Mouse (Mus musculus) bone marrow, adult 2 months (tissue): Measurements from ENCODE around the gene Rrm2. TPM values are rescaled to one million over a fixed set of nuclear protein-coding genes. Genes with fewer than 3 reads are reported as not detected.
A peak's percentile ranks its signal among the peaks of the same experiment; 100 is the strongest.
"Not testable (repeated sequence)": the region's sequence is repeated elsewhere in the genome, so short reads cannot be mapped to it uniquely, and the experiment has no call there.

Experiments
- H3K27ac ChIP-seq: fragments of 200-500 bp; 2 replicates; pipeline ENCODE4 v1.5.1; 2012; ENCODE audit warnings: low read depth, mild to moderate bottlenecking, control low read depth, inconsistent platforms, low read length; ENCODE audit not compliant: control insufficient read depth, poor library complexity, insufficient read depth
- H3K4me1 ChIP-seq: fragments of 200-500 bp; 2 replicates; pipeline ENCODE4 v1.6.1; 2011; ENCODE audit warnings: low read length; ENCODE audit not compliant: control insufficient read depth, insufficient read depth
- H3K4me3 ChIP-seq: fragments of 200-500 bp; replicated peaks from 2 replicates; pipeline ENCODE3; 2011; ENCODE audit warnings: mild to moderate bottlenecking, low read depth, low read length, control low read depth; ENCODE audit not compliant: control insufficient read depth
- CTCF ChIP-seq: fragments of 200-500 bp; IDR thresholded peaks from 2 replicates; pipeline ENCODE4 v1.5.1; 2011; ENCODE audit warnings: low read length, control low read depth; ENCODE audit not compliant: control insufficient read depth, insufficient read depth
- POLR2A ChIP-seq: fragments of 200-500 bp; IDR thresholded peaks from 2 replicates; pipeline ENCODE4 v1.6.1; 2011; ENCODE audit warnings: low read depth, mild to moderate bottlenecking, control low read depth, low read length, borderline replicate concordance; ENCODE audit not compliant: control insufficient read depth
- WGBS: fragments of 180-500 bp; shearing (Covaris S2); methylation state at CpG from one replicate; pipeline ENCODE4 v1.1.7; 2018; 5-methylcytosine and 5-hydroxymethylcytosine counted together
- polyA plus RNA-seq: library from polyadenylated mRNA; stranded (reverse); fragments of >200 nt; gene quantifications from 2 replicates; pipeline ENCODE4 v1.2.4, GENCODE M21; 2011; ENCODE audit warnings: low replicate concordance; ENCODE audit not compliant: missing spikeins, insufficient read depth, insufficient read length

Rrm2 gene
- polyA plus RNA-seq, 1 experiment, result 203 TPM

- WGBS, result 60% methylated on average over 10 of the region's 10 CpGs
- H3K4me1 ChIP-seq, result no peaks in the 10 kb centered on the region
- H3K4me3 ChIP-seq, result no peak overlapping the region
- no peak overlapping the region for H3K27ac ChIP-seq
- no peak for TF ChIP-seq POLR2A
- TF ChIP-seq CTCF, result no peak
These were observed 8.5 kb upstream of the Rrm2 start for GRCm38 (mm10) chr12:24699578-24699977.

- H3K27ac ChIP-seq, H3K4me1 ChIP-seq, H3K4me3 ChIP-seq: not testable (repeated sequence)
- 83% methylated on average over 9 of the region's 9 CpGs for whole genome bisulfite sequencing
These were observed 6.4 kb upstream of the Rrm2 start for GRCm38 (mm10) chr12:24701621-24702020.

GRCm38 (mm10) chr12:24703013-24703412, 5.0 kb upstream of the Rrm2 start:
- Histone ChIP-seq H3K4me1 (no peaks in the 10 kb centered on the region; the same call in 1 of the 2 replicates), H3K4me3 (no peak overlapping the region), H3K27ac (0 out of 2 replicates have a peak overlapping the region, but pooled peaks have one; percentile 11)
- WGBS, result 85% methylated on average over 3 of the region's 3 CpGs
- no peak for TF ChIP-seq CTCF
- no peak for TF ChIP-seq POLR2A

GRCm38 (mm10) chr12:24705502-24706263, 2.4 kb upstream of the Rrm2 start:
- 72% methylated on average over 15 of the region's 15 CpGs for WGBS
- Histone ChIP-seq H3K27ac (peak overlapping the region; percentile 68), H3K4me3 (peak overlapping the region; percentile 31), H3K4me1 (peaks cover 3% of the 10 kb centered on the region)
- TF ChIP-seq POLR2A (no peak), CTCF (no peak)

GRCm38 (mm10) chr12:24706764-24707479, 1.1 kb upstream of the Rrm2 start:
- TF ChIP-seq POLR2A (peak; percentile 80; the same call in 1 of the 2 replicates), CTCF (no peak)
- Histone ChIP-seq H3K4me3 (peak overlapping the region; percentile 100), H3K4me1 (peaks cover 3% of the 10 kb centered on the region), H3K27ac (peak overlapping the region; percentile 90)
- under 1% methylated on average over 27 of the region's 27 CpGs for WGBS

- peak overlapping the region; percentile 100 for H3K4me3 ChIP-seq
- TF ChIP-seq POLR2A (no peak), CTCF (no peak)
- H3K4me1 ChIP-seq, result peaks cover 3% of the 10 kb centered on the region
These were observed 600 bp upstream of the Rrm2 start for GRCm38 (mm10) chr12:24707480-24707802.

GRCm38 (mm10) chr12:24708824-24709218, 780 bp downstream of the Rrm2 start:
- no peak for TF ChIP-seq CTCF
- no peak for TF ChIP-seq POLR2A
- under 1% methylated on average over 17 of the region's 17 CpGs for WGBS
- H3K27ac ChIP-seq, result peak overlapping the region; percentile 90
- peaks cover 3% of the 10 kb centered on the region for H3K4me1 ChIP-seq
- peak overlapping the region; percentile 100 for H3K4me3 ChIP-seq

More at GRCm38 (mm10) chr12:24707480-24707802, 600 bp upstream of the Rrm2 start:
- under 1% methylated on average over 9 of the region's 9 CpGs for WGBS
- H3K27ac ChIP-seq, result peak overlapping the region; percentile 90

GRCm38 (mm10) chr12:24709409-24709808, 1.4 kb downstream of the Rrm2 start:
- Histone ChIP-seq H3K4me3 (peak overlapping the region; percentile 100), H3K27ac (peak overlapping the region; percentile 5; the same call in 1 of the 2 replicates), H3K4me1 (peaks cover 3% of the 10 kb centered on the region)
- TF ChIP-seq POLR2A (no peak), CTCF (no peak)
- WGBS, result 5% methylated on average over 6 of the region's 6 CpGs
